Mouse (Mus musculus) WW6 (cell line): ENCODE data around the gene Trim13.
"Not testable (repeated sequence)": the region's sequence is repeated elsewhere in the genome, so short reads cannot be mapped to it uniquely, and the experiment has no call there.

Source experiments
- DNase-seq: peaks from one replicate; pipeline ENCODE4 v3.0.0-alpha.2; 2013; ENCODE audit warnings: low read depth, low spot score

The Trim13 gene

GRCm38 (mm10) chr14:61597968-61598367, at the start of gene Trim13:
Gene Trim13, plus strand, starts transcription at chr14:61598247.
- DNase-seq = peak; percentile 74

DNA sequence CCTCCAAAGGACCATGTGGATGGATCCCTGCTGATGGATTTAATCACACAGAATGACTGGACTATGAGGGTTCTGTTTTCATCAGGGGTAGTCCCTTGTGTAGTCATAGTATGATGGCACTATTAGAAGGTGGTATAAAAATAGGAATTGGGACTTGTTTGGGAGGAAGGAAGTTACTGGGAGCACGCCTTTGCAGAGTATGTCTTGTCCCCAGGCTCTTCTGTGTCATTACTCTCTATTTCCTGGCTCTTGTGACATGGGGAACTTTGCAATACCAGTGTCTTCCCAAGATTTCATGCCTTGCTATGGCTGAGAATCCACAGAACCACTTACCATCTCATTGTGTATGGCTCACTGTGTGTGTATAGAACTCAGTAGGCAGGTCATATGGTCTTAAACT, 49.4 kb upstream of the Trim13 start:
- DNase-seq = no peak

GRCm38 (mm10) chr14:61555931-61556288, 42.1 kb upstream of the Trim13 start:
- no peak for DNase-seq

GRCm38 (mm10) chr14:61556289-61557147, 41.5 kb upstream of the Trim13 start, which contains the start of gene Spryd7:
Gene Spryd7, minus strand, starts transcription at chr14:61556886.
- peak; percentile 96 for DNase-seq

- DNase-seq = no peak
These were observed 39.1 kb upstream of the Trim13 start for GRCm38 (mm10) chr14:61558901-61559300.

GRCm38 (mm10) chr14:61559856-61560255, 38.2 kb upstream of the Trim13 start:
- DNase-seq = no peak

GRCm38 (mm10) chr14:61566211-61566610, 31.8 kb upstream of the Trim13 start:
- DNase-seq = not testable (repeated sequence)

DNA sequence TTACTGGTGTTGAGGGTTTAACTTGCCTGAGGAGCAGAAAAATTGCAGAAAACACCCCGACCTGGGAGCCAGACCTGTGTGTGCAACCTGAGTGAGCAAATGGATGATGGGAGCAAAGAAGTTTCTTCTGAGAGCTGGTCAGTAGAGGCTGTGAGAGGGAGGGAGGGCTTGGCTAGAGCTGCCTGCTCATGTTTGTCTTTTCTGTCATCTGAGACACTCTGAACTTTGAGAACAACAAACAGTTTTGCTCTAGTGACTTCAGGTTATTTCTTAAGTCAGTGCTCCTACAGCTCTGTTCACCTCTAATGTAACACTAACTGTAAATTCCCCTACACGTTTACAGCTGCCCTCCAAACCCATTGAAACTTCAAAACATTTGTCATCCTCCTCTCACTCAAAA, 28.7 kb upstream of the Trim13 start:
- DNase-seq = no peak

- peak; percentile 28 for DNase-seq
These were observed 26.7 kb upstream of the Trim13 start for GRCm38 (mm10) chr14:61571366-61571765.

- no peak for DNase-seq
These were observed 25.9 kb upstream of the Trim13 start for GRCm38 (mm10) chr14:61572131-61572530.

- no peak for DNase-seq
These were observed 23.0 kb upstream of the Trim13 start for GRCm38 (mm10) chr14:61575066-61575465.

- DNase-seq = no peak
These were observed 22.1 kb upstream of the Trim13 start for GRCm38 (mm10) chr14:61575941-61576340.

GRCm38 (mm10) chr14:61589288-61590065, 8.6 kb upstream of the Trim13 start:
- DNase-seq = no peak

DNA sequence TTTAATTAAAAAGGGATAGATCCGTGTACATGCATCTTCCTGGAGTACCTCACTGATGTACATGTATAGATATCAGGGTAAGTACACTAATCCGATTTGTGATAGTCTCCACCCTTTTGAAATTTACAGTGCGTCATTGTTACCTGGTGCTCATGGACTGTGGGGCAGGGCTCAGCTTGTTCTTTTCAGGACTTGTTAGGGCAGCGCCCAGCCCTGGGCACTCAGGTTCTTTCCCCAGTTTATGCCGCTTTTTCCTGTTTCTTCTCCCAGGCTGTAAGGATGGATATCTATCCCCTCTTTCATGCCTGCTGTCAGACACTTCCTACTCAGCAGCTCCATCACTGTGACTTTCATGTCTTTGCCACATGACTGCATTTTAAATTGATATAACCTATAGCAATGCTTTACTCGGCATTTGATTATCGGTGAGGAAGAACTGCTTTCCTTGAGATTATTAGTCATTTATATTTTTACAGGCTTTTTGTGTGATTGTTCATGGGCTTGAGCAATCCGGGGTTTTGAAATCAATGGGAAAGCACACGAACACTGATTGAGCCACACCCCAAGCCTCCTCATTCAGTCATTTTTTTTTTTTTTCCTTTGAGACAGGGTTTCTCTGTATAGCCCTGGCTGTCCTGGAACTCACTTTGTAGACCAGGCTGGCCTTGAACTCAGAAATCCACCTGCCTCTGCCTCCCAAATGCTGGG, 1.2 kb upstream of the Trim13 start:
- DNase-seq = no peak

DNA sequence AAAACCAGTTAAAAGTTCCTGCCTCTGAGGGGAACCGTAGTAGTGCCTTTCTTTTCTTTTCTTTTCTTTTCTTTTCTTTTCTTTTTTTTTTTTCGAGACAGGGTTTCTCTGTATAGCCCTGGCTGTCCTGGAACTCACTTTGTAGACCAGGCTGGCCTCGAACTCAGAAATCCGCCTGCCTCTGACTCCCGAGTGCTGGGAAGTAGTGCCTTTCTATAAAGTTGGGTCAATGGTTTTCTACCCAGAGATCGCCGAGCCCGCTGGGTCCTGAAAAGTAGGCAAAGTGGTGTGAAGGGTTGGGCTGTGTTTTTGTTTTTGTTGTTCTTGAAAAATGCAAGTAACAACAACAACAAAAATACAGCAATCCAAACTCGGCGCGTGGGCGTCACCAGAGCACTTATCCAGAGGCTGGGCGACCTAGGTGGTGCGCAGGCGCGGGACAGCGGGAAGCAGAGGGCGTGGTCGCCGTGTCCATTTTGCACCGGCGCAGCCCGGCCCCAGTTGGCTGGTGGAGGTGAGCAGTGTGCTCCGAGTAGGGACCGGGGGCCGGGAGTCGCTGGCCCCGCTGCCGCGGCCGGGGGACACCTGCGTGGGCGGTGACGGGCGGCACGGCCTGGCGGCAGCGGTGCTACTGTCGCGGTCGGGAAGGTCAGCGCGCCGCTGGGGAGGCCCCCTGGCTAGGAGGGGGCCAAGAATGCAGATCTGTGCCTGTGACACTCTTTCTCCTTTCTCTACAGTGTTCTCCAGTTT, 1.2 kb downstream of the Trim13 start:
- peak; percentile 53 for DNase-seq

DNA sequence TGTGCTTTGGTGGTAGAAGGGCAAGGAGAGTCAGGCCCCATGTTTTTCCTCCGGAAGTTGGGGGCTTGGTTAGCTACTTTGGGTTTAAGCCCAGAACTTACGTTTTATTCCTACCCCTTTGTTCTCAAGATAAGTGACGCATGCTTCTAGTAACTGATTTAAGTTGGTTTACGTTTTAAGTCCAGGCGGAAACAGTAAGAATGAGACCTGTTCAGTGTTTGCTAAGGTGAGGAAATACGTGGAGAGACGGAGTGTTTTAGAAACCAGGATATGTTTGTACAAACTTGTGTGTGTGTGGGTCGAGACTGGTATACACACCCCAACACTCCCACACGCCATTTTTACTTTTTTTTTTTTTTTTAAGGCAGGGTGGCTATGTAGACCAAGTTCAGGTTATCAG, 3.3 kb downstream of the Trim13 start:
- DNase-seq = no peak

- no peak for DNase-seq
These were observed 5.2 kb downstream of the Trim13 start for GRCm38 (mm10) chr14:61603069-61603755.

- no peak for DNase-seq
These were observed 6.0 kb downstream of the Trim13 start for GRCm38 (mm10) chr14:61604081-61604480.

DNA sequence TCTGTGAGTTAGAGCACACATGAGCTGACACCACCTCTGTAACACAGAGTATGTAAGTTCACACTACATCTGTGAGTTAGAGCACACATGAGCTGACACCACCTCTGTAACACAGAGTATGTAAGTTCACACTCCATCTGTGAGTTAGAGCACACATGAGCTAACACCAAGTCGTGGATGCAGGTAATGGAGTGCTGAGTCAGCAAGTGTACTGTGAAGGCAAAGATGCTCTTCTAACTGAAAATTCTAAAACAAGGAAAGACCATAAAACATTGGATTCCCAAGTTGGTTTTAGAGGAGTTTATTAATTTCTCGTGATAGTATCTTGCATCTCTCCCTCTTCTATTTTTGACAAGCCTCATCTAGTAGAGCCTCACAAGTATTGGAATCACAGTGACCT, 8.0 kb downstream of the Trim13 start:
- not testable (repeated sequence) for DNase-seq

GRCm38 (mm10) chr14:61607157-61607556, 9.1 kb downstream of the Trim13 start, which contains the start of gene Kcnrg:
Gene Kcnrg, plus strand, starts transcription at chr14:61607457.
- DNase-seq = no peak

- no peak for DNase-seq
These were observed 13.7 kb downstream of the Trim13 start for GRCm38 (mm10) chr14:61611766-61612165.
